Mouse (Mus musculus) urinary bladder, postnatal 36 days (tissue): Measurements from ENCODE around the gene Tns1.

Source experiments
- DNase-seq, 2 experiments: peaks; one replicate each; pipeline ENCODE4 v3.0.0; 2022; ENCODE audit warnings: low spot score in 2 of 2, mixed read lengths in 1 of 2

Tns1 gene

DNA sequence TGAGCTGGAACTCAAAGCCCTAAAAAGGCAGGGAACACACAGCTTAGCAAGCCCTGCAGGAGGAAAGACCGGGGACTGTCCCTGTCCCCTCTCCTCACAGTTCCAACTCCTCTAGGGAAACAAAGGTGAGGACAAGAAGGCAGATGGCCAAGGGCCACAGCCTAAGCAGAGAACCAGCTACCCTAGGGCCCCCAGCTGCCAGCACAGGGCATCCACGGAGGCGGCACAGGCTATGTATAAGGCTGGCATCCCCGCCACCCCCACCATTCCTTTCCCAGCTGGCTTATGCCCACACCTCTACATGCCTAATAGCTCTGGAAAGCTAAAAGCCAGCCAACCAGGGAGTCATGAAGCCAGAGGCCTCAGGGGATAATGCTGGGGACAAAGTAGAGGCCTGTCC is 90.8 kb downstream of the Tns1 start:
- DNase-seq, result no peak

DNA sequence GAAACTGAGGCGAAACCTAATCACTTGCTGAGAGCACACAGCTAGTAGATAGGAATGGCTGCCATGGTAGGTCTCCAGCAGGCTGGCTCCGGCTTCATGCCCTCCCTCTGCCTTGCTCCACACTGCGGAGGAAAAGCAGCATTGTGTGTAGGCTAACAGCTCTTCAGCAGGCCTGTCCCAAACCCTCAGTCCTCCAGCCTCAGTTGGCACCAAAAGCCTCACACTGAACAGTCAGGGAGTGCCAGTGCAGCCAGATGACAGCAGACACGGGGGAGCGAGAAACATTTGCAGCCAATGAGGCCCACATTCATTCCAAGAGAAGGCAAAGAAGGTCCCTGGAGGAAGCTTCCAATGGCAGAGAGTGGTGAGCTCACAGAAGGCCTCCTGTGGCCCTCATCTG is 91.3 kb downstream of the Tns1 start:
- DNase-seq, result no peak

DNA sequence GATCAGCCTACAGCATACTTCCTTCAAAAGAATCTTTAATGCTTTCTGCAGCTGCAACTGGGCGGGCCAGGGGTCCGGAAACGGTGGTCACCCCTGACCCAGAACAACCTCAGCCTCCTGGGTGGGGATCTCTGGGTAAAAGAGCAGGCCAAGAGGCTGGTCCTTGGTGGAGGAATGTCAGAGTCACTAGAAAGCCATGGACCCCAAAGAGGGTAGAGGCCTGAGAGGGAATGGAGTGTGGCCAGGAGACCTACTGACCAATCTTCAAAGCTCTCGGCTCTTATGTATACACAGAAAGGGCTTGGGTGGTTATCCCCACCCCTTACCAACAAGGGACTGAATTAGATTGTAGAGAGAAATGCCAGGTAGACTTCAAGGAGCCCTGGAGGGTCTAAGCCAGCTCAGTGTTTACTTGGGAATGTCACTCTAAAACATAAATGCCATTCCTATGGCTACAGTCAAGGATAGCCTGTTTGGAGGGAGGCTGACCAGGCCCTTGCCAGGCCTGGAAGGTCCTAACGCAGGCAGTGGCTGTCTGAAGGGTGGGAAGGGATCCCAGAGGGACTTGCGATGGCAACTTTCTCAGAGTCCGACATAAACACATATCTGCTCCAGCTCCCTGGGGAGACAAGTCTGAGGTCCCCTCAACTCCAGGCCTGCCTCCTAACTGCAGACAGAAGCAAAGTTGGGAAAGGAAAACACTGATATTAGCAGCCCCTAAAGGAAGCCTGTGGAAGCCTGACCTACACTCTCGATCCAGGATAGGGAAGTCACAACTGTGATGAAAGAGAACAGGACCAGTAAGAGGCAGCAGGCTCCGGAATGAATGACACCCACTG is 92.3 kb downstream of the Tns1 start:
- DNase-seq, result no peak

DNA sequence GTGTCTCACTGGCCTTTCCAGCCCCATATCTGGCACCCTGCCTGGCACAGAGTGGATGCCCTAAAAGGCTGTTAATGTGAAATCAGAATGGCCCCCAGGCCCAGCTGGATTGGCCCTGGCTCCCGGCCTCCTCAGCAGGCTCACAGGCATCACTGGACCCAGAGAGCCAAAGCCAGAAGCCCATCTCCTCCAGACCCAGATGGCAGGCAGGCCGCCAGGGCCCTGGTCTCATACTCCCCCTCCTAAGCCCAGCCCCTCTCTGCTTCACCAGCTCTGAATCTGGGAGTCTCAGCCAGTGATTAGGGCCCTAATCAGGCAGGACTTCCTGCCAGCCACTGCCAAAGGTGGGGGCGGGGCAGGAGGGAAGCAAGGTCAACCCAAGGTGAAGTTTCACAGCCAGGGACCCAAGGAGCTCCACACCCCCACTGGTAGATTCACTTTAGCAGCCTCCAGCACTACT is 93.3 kb downstream of the Tns1 start:
- no peak for DNase-seq

DNA sequence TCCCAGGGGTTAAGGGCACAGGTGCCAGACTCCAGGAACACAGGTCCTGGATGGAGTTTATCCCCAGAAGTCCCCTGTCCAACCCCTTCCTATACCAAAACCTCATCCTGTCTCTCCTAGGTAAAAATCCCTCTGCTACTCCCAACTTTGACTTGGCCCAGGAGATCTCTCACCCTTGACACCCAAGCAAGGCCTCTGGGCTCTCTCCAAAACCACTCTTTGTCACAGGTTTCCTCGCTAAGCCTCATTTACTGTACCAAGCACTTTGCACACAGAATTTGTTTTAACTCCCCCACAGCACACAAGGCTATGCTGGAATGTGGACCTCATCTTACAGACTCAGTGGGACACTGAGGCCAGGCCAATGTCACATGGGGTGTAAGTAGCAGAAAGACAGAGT is 94.0 kb downstream of the Tns1 start:
- DNase-seq, result no peak

DNA sequence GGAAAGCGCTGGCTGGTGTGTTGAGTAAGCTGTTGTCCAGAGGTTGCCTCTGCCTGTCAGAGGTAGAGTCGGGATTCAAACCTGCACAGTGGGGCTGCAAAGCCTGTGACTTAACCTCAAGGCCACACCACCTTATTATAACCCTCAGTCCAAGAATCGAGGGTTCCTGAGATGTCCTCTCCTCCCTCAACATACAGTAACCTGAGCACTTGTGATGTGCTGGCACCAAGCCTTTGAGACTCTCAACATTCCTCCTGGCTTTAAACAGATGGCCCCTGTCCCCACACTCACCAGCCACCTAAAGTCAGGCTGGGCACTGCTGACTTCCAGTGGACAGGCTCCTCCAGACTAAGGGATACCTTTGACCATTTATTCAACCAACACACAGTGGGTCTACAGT is 94.6 kb downstream of the Tns1 start:
- DNase-seq, result no peak

DNA sequence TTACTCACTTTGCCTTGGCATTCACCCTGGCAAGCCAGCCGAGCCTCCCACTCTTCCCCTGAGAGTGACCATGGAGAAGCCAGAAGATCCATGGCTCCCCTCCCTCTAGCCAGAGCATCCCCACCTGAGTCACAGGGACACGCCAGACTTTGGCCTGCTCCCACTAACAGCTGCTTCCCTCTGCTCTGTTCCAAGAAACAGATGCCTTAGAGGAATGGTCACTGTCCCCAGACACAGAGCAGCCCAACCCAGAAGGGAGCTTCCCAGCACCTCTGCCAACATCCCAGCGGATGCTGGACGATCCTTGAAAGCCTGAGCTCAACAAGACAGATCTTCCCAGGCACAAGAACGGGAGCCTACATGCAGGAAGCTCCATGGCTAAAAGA is 95.4 kb downstream of the Tns1 start:
- no peak for DNase-seq

DNA sequence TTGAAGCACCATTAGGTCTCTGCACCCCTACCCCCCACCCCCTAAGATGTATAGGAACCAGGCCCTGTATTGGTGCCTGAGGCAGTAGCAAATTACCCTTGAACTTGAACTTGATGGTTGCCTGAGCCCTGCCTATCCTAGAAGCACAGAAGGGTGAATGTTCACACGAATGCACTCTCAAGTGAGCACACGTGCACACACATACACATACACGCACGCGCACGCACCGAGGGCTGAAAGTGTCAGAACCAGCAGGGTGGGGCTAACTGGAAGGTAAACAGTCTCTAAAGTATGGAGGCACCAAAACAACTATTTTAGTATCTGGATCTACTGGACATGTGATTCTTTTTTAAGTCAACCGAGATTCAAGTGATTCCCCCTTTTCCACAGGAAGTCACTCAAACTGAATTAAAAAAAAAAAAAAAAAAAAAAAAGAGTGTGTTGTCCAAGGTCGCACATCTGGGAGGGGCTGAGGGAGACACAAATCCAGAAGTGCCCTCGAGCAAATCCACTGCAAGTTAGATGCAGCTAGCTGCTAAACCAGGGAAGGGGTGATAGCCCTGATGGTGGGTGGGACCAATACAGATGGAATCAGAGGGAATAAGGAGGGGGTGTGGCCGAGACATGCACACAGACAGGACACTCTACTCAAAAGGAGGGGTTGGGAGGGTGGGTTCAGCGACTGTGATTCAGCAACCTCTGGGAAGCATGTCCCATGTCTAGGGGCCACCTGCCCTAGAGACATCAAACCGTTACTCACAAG is 96.0 kb downstream of the Tns1 start:
- DNase-seq, result no peak

DNA sequence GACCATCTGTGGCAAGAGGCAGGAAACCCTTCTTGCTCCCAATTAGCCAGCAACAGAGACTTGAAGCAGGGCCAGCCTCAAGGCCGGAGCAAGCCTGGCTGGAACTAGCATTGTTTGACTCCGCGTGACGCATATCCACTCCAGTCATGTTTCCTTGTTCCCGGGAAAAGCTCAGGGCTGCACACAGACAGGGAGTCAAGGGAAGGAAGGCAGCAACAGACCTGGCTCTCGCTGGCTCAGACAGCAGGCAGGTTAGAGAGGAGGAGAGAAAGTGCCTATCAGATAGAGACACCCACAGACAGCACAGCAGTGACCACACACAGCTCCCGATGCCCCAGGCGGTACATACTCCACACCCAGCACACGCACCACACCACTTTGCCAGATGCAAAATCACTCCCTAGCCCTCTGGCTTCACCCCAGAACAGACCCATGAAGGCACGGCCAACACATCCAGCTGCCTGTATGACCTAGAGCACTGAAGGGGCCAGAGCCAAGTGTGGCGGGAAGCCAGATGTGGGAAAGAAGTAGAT is 96.6 kb downstream of the Tns1 start:
- DNase-seq, result peak in 1 of 2 experiments; percentile 70

DNA sequence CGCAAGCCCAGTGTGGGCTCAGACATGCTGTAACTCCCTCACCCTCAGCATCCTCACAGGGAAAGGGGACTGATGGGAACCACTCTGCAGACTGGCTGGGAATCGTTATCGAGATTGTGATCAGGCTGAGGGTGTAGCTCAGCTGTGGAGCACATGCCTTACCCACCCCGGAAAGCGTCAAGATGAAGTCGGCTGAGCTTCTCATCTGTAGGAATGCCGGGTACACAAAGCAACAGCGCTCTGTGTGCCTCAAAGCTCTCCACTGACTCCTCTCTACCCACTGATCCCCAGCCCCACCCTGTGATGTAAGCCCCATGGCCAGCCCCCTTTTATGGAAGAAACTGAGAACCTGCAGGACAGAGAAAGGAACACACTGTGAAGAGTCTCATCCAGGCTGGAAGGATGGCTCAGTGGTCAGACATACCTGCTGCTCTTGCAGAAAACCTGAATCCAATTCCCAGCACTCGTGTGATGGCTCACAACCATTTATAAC is 97.5 kb downstream of the Tns1 start:
- no peak for DNase-seq

DNA sequence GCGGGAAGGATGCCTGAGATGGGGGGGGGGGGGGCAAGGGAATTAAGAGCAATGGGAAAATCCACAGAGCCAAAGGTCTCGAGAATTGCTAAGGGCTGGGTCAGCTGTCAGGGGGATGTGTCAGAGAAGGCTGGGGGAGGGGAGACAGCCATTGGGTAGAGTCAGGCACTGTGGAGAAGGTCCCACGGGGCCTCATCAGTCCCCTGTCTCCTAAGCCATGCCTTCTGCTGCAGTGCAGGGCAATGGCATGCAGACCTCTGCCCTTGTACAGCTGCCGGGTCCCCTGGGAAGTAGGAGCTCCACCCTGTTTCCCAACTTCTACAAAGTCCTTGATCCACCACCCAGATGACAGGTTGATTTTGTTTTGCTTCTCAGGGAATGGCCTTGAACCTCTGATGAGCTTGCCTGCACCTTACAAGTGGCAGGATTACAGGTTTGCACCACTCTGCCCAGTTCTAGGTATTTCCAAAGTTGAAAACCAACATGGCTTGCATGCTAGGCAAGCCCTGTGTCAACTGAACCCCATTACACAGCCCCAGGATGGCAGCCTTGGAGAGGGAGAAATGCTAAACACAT is 98.5 kb downstream of the Tns1 start:
- DNase-seq, result no peak

DNA sequence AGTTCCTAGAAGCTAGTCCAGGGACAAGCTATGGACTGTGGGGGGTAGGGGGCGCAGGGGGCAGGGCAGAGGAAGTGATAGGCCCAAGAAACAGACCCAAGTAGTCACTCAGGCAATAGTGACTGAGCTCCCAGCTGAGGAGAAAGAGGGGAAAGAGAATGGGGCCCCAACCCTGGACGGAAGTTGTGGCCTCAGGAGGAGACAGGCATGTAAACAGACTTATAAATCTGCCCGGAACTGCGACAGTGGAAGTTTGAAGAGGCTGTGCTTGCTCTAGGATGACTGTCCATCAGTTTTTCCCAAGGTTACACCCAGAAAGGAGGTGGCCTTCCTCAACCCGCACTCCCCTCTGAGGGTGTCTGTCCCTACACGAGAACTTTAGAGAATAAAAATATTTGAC is 99.0 kb downstream of the Tns1 start:
- no peak for DNase-seq

DNA sequence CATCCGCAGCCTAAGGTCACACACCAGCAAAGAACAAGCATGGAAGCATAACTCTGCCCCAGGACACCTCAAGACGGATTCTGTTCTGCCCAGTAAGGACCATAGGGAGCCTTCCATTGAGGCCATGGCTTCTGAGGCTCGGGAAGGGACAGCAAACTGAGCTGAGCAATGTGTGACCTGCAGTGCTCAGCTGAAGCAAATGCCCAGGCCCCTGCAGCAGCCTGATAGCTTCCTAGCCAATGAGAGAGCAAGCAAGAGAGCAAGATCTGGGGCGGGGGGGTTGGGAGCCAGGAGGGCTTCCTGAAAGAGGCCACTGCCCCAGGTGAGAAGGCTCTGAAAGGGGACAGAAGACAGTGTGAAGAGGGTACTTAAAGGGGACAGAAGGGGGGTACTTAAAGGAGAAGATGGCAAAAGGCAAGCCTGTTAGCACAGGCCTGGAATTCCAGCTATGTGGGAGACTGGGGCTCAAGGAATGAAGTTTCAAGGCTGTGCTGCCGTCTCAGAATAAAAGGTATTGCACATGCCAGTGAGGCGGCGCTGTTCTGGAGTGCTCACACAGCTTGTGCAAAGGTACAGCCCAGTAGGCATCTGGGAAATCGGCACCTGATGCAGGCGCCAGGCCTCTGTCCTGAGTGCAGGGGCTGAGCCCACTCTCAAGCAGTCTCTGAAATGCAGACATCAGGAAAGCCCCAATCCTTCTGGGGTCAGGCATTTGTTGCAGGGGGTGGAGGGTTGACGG is 99.6 kb downstream of the Tns1 start:
- DNase-seq, result no peak

DNA sequence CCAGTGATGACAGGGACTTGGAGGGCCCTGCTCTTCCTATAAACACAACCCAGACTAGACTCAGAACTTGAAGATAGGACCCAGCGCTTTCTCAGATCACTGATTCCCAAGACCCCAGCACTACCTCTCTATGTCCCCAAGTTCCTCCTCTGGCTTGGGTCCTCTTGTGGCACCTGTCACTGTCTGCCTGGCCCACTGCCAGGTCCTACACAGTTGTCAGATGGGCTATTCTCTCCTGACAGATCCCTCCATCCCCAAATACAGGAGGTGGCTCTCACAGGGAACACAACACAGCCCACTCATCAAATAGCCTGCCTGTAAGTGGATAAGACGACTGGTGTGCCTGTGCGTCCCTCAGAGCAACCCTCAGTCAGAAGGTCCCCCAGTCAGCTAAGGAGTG is 101.3 kb downstream of the Tns1 start:
- DNase-seq, result no peak

DNA sequence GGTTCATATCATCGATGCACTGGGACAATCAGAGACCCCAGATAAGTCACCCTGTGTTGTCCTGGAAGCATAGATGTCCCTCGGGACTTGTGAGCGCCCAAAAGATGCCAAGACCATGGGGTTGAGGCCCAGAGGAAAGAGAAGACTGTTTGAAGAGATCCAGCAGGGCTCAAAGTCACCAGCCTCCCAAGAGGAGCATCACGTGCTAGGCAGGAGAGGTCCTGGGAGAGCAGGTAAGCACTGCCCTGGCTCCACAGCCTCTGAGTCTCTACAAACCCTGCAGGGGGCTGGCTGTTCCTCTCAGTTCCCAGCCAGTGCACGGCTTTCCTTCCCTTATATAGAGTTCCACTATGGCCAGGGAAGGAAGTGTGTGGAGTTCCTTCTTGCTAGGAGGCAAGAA is 101.7 kb downstream of the Tns1 start:
- no peak for DNase-seq

DNA sequence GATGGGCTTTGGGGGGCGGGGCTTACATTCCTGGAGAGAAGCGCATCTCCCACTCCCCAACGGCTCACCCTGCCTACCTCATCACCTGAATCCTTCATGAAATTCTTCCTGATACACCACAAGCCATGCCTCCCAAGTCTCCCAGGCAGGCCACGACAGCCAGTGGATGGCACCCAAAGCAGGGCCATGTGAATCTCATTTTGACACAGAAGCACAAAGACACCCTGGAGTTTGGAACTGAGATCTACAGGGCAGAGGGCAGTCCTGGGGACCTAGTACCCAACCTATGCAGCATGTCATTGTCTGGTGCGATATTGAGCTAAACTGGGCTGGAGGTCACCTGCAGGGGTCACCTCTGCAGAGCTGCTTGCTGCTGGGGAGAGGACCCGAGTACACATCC is 104.0 kb downstream of the Tns1 start:
- no peak for DNase-seq

DNA sequence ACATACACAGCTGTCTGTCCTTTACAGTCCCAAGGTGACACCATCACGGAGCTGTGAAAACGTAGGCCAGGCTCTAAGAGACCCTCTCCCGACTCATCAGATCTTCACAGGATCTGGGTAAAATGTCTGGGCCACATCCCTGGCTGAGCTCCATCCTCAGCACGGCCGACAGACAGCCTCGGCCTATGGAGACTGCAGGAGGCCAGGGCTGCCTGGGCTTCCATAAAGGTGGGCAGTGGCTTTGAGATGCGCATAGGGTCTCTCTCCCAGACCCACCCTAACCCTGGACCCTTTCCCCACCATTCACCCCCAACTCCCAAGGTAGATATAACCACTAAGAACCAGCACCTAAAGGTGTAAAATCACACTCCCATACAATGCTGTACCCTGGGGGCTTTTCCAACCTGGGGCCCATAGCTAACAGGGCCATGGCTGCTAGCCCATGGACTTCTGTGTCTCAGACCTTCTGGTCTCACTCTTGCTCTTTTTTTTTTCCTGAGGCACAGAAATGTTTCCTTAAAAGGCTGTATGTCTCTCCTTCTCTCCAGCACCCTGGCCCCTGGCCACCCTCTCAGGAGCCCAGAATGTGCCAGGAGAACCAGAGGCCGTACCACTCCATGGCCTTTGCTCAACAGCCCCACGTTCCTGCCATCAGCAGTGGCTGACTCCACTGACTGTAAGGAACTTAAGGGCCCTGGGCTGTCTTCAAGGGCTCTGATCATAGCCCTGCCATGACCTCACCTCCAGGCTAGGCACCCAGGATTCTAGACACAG is 106.7 kb downstream of the Tns1 start:
- DNase-seq, result peak in 1 of 2 experiments; percentile 60

DNA sequence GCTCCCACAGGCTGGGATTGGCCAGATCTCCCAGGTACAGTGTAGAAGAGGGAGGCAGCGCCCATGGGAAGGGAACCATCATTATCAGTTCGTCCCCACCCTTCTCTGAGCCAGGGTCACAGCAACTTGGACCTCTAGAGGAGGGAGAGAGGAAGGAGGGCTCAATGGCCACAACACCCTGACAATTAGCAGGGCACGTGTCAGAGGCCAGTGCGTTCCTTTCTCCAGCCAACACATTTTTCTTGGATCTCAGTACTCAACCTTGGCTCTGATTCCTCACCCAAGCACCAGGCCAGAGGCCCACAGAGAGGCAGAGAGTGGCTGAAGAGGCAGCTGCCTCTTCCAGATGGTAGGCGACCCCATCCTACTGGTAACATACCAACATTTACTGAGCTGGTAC is 107.6 kb downstream of the Tns1 start:
- DNase-seq, result peak in 1 of 2 experiments; percentile 47

DNA sequence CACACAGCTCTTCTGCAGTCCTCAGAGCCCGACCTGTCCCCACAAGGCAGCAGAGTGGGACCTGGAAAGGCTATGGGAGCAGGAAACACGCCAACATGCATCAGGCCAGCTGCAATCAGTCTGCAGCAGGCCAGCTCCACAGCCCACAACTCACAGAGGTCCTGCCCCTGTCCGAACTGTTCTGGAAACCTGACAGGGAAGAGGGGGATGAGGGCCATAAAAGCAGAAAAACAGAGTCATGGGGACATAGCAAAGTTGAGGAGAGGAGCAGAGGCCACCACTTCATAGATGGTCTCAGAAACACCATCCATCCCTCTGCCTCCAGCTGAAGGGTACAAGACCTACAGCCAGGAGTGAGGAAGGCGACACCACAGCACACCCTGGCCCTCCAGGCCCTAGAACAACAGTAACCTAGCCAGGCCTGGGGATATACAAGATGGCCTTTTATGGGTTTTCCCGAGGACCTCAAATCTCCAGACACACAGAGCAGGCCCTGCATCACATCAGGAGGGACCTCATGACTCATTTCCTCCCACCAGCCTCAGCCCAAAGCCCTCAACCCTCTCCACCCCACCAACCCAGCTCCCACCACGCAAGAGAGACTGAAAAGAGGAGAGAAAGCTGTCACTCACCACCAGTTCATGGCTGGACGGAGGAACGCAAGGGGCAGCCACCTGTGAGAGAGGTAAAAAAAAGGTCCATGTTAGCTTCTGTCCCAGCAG is 108.6 kb downstream of the Tns1 start:
- DNase-seq, result peak in 1 of 2 experiments; percentile 55
